Mouse (Mus musculus) lung, embryonic 14.5 days (tissue): Measurements from ENCODE around the gene Rpl19. TPM values are rescaled to one million over a fixed set of nuclear protein-coding genes. Genes with fewer than 3 reads are reported as not detected.

Source experiments
- ATAC-seq: fragments of 200-750 bp; cut with Nextera tagmentation; 2 replicates; pipeline ENCODE4 v1.8.0; 2017; ENCODE audit warnings: mild to moderate bottlenecking, moderate TSS enrichment, moderate library complexity; ENCODE audit not compliant: insufficient read depth
- DNase-seq: peaks from one replicate; pipeline ENCODE4 v3.0.0-alpha.2; 2015
- H3K27ac ChIP-seq: fragments of 300-500 bp; sonication (generic); 2 replicates; pipeline ENCODE4 v1.5.1; 2014; ENCODE audit warnings: low read depth, mild to moderate bottlenecking, moderate library complexity
- H3K27me3 ChIP-seq: fragments of 300-500 bp; sonication (generic); 2 replicates; pipeline ENCODE4 v1.6.1; 2014; ENCODE audit warnings: low read length, control low read depth; ENCODE audit not compliant: insufficient read depth
- H3K36me3 ChIP-seq: fragments of 300-500 bp; sonication (generic); 2 replicates; pipeline ENCODE4 v1.6.1; 2014; ENCODE audit warnings: control low read depth; ENCODE audit not compliant: insufficient read depth
- H3K4me1 ChIP-seq: fragments of 300-500 bp; sonication (generic); 2 replicates; pipeline ENCODE4 v1.6.1; 2014; ENCODE audit warnings: antibody characterized with exemption, control low read depth; ENCODE audit not compliant: insufficient read depth
- H3K4me2 ChIP-seq: fragments of 300-500 bp; sonication (generic); 2 replicates; pipeline ENCODE4 v1.6.1; 2014; ENCODE audit warnings: mild to moderate bottlenecking
- H3K4me3 ChIP-seq: fragments of 300-500 bp; sonication (generic); 2 replicates; pipeline ENCODE4 v1.5.1; 2014; ENCODE audit warnings: low read depth, low read length
- H3K9ac ChIP-seq: fragments of 300-500 bp; sonication (generic); 2 replicates; pipeline ENCODE4 v1.6.1; 2014
- H3K9me3 ChIP-seq: fragments of 300-500 bp; sonication (generic); 2 replicates; pipeline ENCODE4 v1.6.1; 2016; ENCODE audit warnings: low read depth, low read length, control low read depth
- CTCF ChIP-seq: IDR thresholded peaks from 2 replicates; pipeline ENCODE4 v1.5.1; 2016; ENCODE audit warnings: antibody characterized with exemption, low read depth
- WGBS: fragments of 180-500 bp; shearing (Covaris S2); extraction: QIAGEN DNeasy Blood & Tissue Kit; methylation state at CpG from one replicate; pipeline ENCODE4 v1.1.7; 2014; 5-methylcytosine and 5-hydroxymethylcytosine counted together
- polyA plus RNA-seq: library from polyadenylated mRNA; unstranded; fragments of >200 nt; fragmentation: Nextera tagmentation; extraction: Ambion mirVana; gene quantifications from 2 replicates; pipeline ENCODE4 v1.2.1, GENCODE M21; 2014

Gene Rpl19
- polyA plus RNA-seq, 1 experiment from 2014 or later = 1,171 TPM

GRCm38 (mm10) chr11:98000378-98001140 is 26.0 kb upstream of the Rpl19 start:
- Histone ChIP-seq H3K27me3 (peaks cover 16% of the 10 kb centered on the region; the same call in 1 of the 2 replicates), H3K36me3 (peaks cover 15% of the 10 kb centered on the region; the same call in 1 of the 2 replicates), H3K4me3 (no peak overlapping the region), H3K4me2 (no peak overlapping the region), H3K9ac (no peak overlapping the region), H3K4me1 (no peaks in the 10 kb centered on the region), H3K9me3 (no peaks in the 10 kb centered on the region), H3K27ac (no peak overlapping the region)
- TF ChIP-seq CTCF = no peak
- DNase-seq = no peak
- no peak for ATAC-seq
- 12% methylated on average over 7 of the region's 7 CpGs for WGBS

GRCm38 (mm10) chr11:98001351-98001824 is 25.1 kb upstream of the Rpl19 start:
- Histone ChIP-seq H3K9ac (no peak overlapping the region), H3K27me3 (peaks cover 16% of the 10 kb centered on the region; the same call in 1 of the 2 replicates), H3K27ac (no peak overlapping the region), H3K4me3 (no peak overlapping the region), H3K36me3 (peaks cover 15% of the 10 kb centered on the region; the same call in 1 of the 2 replicates), H3K4me2 (no peak overlapping the region), H3K9me3 (no peaks in the 10 kb centered on the region), H3K4me1 (no peaks in the 10 kb centered on the region)
- ATAC-seq (no peak), DNase-seq (no peak)
- TF ChIP-seq CTCF = no peak
- 36% methylated on average over 11 of the region's 11 CpGs for WGBS

- whole genome bisulfite sequencing = 64% methylated on average over 6 of the region's 6 CpGs
- no peak overlapping the region for H3K4me3 ChIP-seq
- H3K9me3 ChIP-seq = no peaks in the 10 kb centered on the region
- no peak overlapping the region for H3K4me2 ChIP-seq
- H3K27me3 ChIP-seq = peaks cover 16% of the 10 kb centered on the region; the same call in 1 of the 2 replicates
- no peak for TF ChIP-seq CTCF
- no peaks in the 10 kb centered on the region for H3K4me1 ChIP-seq
- no peak overlapping the region for H3K27ac ChIP-seq
- ATAC-seq (no peak), DNase-seq (no peak)
- H3K36me3 ChIP-seq = peaks cover 15% of the 10 kb centered on the region; the same call in 1 of the 2 replicates
- no peak overlapping the region for H3K9ac ChIP-seq
Observed at GRCm38 (mm10) chr11:98001986-98002385, 24.5 kb upstream of the Rpl19 start.

- Histone ChIP-seq H3K27ac (no peak overlapping the region), H3K9me3 (no peaks in the 10 kb centered on the region), H3K9ac (no peak overlapping the region), H3K27me3 (peaks cover 16% of the 10 kb centered on the region; the same call in 1 of the 2 replicates), H3K4me2 (peak overlapping the region; percentile 38), H3K4me1 (no peaks in the 10 kb centered on the region), H3K4me3 (no peak overlapping the region), H3K36me3 (peaks cover 15% of the 10 kb centered on the region; the same call in 1 of the 2 replicates)
- peak; percentile 82 for TF ChIP-seq CTCF
- DNase-seq (peak; percentile 84), ATAC-seq (no peak)
- WGBS = 15% methylated on average over 12 of the region's 12 CpGs
Observed at GRCm38 (mm10) chr11:98002627-98003026, 23.9 kb upstream of the Rpl19 start.

- ATAC-seq = no peak
- no peak overlapping the region for H3K9ac ChIP-seq
- H3K36me3 ChIP-seq = peaks cover 15% of the 10 kb centered on the region; the same call in 1 of the 2 replicates
Observed at GRCm38 (mm10) chr11:98003171-98003671, 23.3 kb upstream of the Rpl19 start.

GRCm38 (mm10) chr11:98004161-98004560 is 22.3 kb upstream of the Rpl19 start:
- no peak overlapping the region for H3K9ac ChIP-seq
- TF ChIP-seq CTCF = no peak
- no peaks in the 10 kb centered on the region for H3K4me1 ChIP-seq
- peaks cover 18% of the 10 kb centered on the region for H3K36me3 ChIP-seq
- H3K9me3 ChIP-seq = no peaks in the 10 kb centered on the region
- DNase-seq (peak; percentile 65), ATAC-seq (no peak)
- H3K4me3 ChIP-seq = no peak overlapping the region
- peaks cover 16% of the 10 kb centered on the region; the same call in 1 of the 2 replicates for H3K27me3 ChIP-seq
- no peak overlapping the region for H3K27ac ChIP-seq
- H3K4me2 ChIP-seq = no peak overlapping the region
- 55% methylated on average over 8 of the region's 8 CpGs for WGBS

More at GRCm38 (mm10) chr11:98003171-98003671, 23.3 kb upstream of the Rpl19 start:
- peaks cover 16% of the 10 kb centered on the region; the same call in 1 of the 2 replicates for H3K27me3 ChIP-seq
- no peak for DNase-seq
- no peaks in the 10 kb centered on the region for H3K9me3 ChIP-seq
- no peak overlapping the region for H3K27ac ChIP-seq
- TF ChIP-seq CTCF = no peak
- WGBS = 47% methylated on average over 17 of the region's 17 CpGs
- no peaks in the 10 kb centered on the region for H3K4me1 ChIP-seq
- no peak overlapping the region for H3K4me3 ChIP-seq
- H3K4me2 ChIP-seq = peak overlapping the region; percentile 38

GRCm38 (mm10) chr11:98005076-98005475 is 21.4 kb upstream of the Rpl19 start:
- Histone ChIP-seq H3K27ac (no peak overlapping the region), H3K4me3 (no peak overlapping the region), H3K9ac (no peak overlapping the region), H3K36me3 (peaks cover 22% of the 10 kb centered on the region), H3K9me3 (no peaks in the 10 kb centered on the region), H3K27me3 (peaks cover 16% of the 10 kb centered on the region; the same call in 1 of the 2 replicates), H3K4me2 (no peak overlapping the region), H3K4me1 (no peaks in the 10 kb centered on the region)
- WGBS = 44% methylated on average over 13 of the region's 13 CpGs
- no peak for ATAC-seq
- DNase-seq = no peak
- TF ChIP-seq CTCF = no peak
